10 mouse cellular contexts compared by ENCODE assay signal in genomic region chr4:138379091-138379840, GRCm38 (mm10). TPM values are rescaled to one million over a fixed set of nuclear protein-coding genes. Genes with fewer than 3 reads are reported as not detected.
A peak's percentile ranks its signal among the peaks of the same experiment; 100 is the strongest.
DNase-seq lines count a peak whose midpoint lies in the region; ATAC-seq and TF ChIP-seq lines count a peak whose summit lies in the region.
"Had no signal": no experiment of that assay in that cellular context is flagged by ENCODE, and none has a peak within 500 bp of the region (broad histone marks: within the 10 kb centered on the region; RNA-seq: fewer than 3 reads in every experiment).

No protein-coding gene starts in this region.

- peak; percentile 63 for ATAC-seq in intestine, postnatal 0 days

- DNase-seq in urinary bladder, postnatal 14 days (ENCODE audit: low spot score) = peak; percentile 77
- DNase-seq in urinary bladder, postnatal 10 days (ENCODE audit: low spot score) = no peak
- DNase-seq in cerebellum, postnatal 10 days = peak; percentile 90 to 92
- peak; percentile 79 for DNase-seq in gastrocnemius, adult 18-20 months (ENCODE audit: low spot score)
- peak; percentile 57 for DNase-seq in limb, embryonic 10.5 days (ENCODE audit: low spot score)
- peak; percentile 55 for DNase-seq in neural tube, embryonic 10.5 days (ENCODE audit: extremely low spot score, low spot score)
- DNase-seq in urinary bladder, postnatal 4 days (ENCODE audit: low spot score in 2 of 2) = peak; percentile 44 to 70

- 0 out of 2 replicates have a peak, but pooled peaks cover 3% of the 10 kb centered on the region for H3K27me3 ChIP-seq in intestine, postnatal 0 days (replicated peaks; ENCODE audit: control insufficient read depth, insufficient read depth, low read length)
- peaks cover 14% of the 10 kb centered on the region for H3K27me3 ChIP-seq in limb, embryonic 10.5 days (ENCODE audit: low read depth, poor library complexity, severe bottlenecking)

- H3K4me1 ChIP-seq in intestine, postnatal 0 days (replicated peaks; ENCODE audit: control insufficient read depth, insufficient read depth, low read length) = no peaks in the 10 kb centered on the region
- no peaks in the 10 kb centered on the region for H3K4me1 ChIP-seq in limb, embryonic 10.5 days
- H3K4me1 ChIP-seq: embryonic facial prominence, embryonic 13.5 days had no signal

- TF ChIP-seq CTCF in intestine, postnatal 0 days (IDR thresholded peaks at IDR 0.05; ENCODE audit: low read depth) = peak; percentile 96

- H3K9me3 ChIP-seq in intestine, postnatal 0 days (ENCODE audit: control insufficient read depth) = no peaks in the 10 kb centered on the region
- H3K9me3 ChIP-seq in limb, embryonic 10.5 days (replicated peaks) = no peaks in the 10 kb centered on the region
- H3K9me3 ChIP-seq: embryonic facial prominence, embryonic 13.5 days had no signal

- H3K4me3 ChIP-seq in intestine, postnatal 0 days (ENCODE audit: low read depth, low read length) = no peak overlapping the region
- no peak overlapping the region for H3K4me3 ChIP-seq in limb, embryonic 10.5 days
- H3K4me3 ChIP-seq: embryonic facial prominence, embryonic 13.5 days; myocyte had no signal

- 61% methylated on average over 14 of the region's 14 CpGs for WGBS in intestine, postnatal 0 days
- WGBS in limb, embryonic 10.5 days = 69% methylated on average over 14 of the region's 14 CpGs

- no peak overlapping the region for H3K27ac ChIP-seq in intestine, postnatal 0 days (ENCODE audit: low read depth, low read length)
- H3K27ac ChIP-seq in limb, embryonic 10.5 days = no peak overlapping the region
- H3K27ac ChIP-seq: embryonic facial prominence, embryonic 13.5 days had no signal

- H3K9ac ChIP-seq in intestine, postnatal 0 days (ENCODE audit: low read depth, low read length) = no peak overlapping the region
- H3K9ac ChIP-seq: embryonic facial prominence, embryonic 13.5 days had no signal

- H3K4me2 ChIP-seq in intestine, postnatal 0 days (replicated peaks; ENCODE audit: low read depth) = no peak overlapping the region
- H3K4me2 ChIP-seq: embryonic facial prominence, embryonic 13.5 days had no signal

- no peaks in the 10 kb centered on the region for H3K36me3 ChIP-seq in intestine, postnatal 0 days (ENCODE audit: control insufficient read depth, insufficient read depth)
- no peaks in the 10 kb centered on the region for H3K36me3 ChIP-seq in limb, embryonic 10.5 days
- H3K36me3 ChIP-seq: embryonic facial prominence, embryonic 13.5 days had no signal

RNA-seq across cellular contexts. Expression of gene Cda, which starts 11.5 kb away (rescaled TPM):
- total RNA-seq in gastrocnemius, adult 18-20 months (2021) = 1 to 10 TPM in 1 of 2 experiments, under 1 TPM in 1; 0.57 to 1.1 TPM
- 37.5 and 41.7 TPM in 2 replicates for polyA plus RNA-seq in intestine, postnatal 0 days (2015; fragmentation: Nextera tagmentation; extraction: Ambion mirVana)
- polyA plus RNA-seq in limb, embryonic 10.5 days (2016; fragmentation: Nextera tagmentation; extraction: Ambion mirVana) = 4.1 and 4.9 TPM in 2 replicates

RNA-seq across cellular contexts. Expression of gene Fam43b, which starts 17.1 kb away (rescaled TPM):
- total RNA-seq in gastrocnemius, adult 18-20 months (2021) = not detected
- not detected in 2 replicates for polyA plus RNA-seq in intestine, postnatal 0 days (2015; fragmentation: Nextera tagmentation; extraction: Ambion mirVana)
- polyA plus RNA-seq in limb, embryonic 10.5 days (2016; fragmentation: Nextera tagmentation; extraction: Ambion mirVana) = not detected in 2 replicates
- polyA plus RNA-seq: myocyte had no signal

RNA-seq across cellular contexts. Expression of gene Pink1, which starts 53.2 kb away (rescaled TPM):
- 100 to 1,000 TPM; 737 to 833 TPM for total RNA-seq in gastrocnemius, adult 18-20 months (2021)
- 65.8 and 71.7 TPM in 2 replicates for polyA plus RNA-seq in intestine, postnatal 0 days (2015; fragmentation: Nextera tagmentation; extraction: Ambion mirVana)
- 23.9 and 32.8 TPM in 2 replicates for polyA plus RNA-seq in limb, embryonic 10.5 days (2016; fragmentation: Nextera tagmentation; extraction: Ambion mirVana)

RNA-seq across cellular contexts. Expression of gene Mul1, which starts 55.2 kb away (rescaled TPM):
- 10 to 100 TPM; 41.7 to 43.9 TPM for total RNA-seq in gastrocnemius, adult 18-20 months (2021)
- polyA plus RNA-seq in intestine, postnatal 0 days (2015; fragmentation: Nextera tagmentation; extraction: Ambion mirVana) = 34.7 and 35.0 TPM in 2 replicates
- 20.7 and 21.9 TPM in 2 replicates for polyA plus RNA-seq in limb, embryonic 10.5 days (2016; fragmentation: Nextera tagmentation; extraction: Ambion mirVana)
